Mouse (Mus musculus) megakaryocyte progenitor cell, adult 5-6 weeks (primary cell): ENCODE measurements at regions not wholly inside any gene's neighbourhood (a gene's known extent, or its start where the extent isn't known, plus 50 kb on each side); places are given as distances from the start of the nearest gene placed in this dataset.
"Not testable (repeated sequence)": the region's sequence is repeated elsewhere in the genome, so short reads cannot be mapped to it uniquely, and the experiment has no call there.

ENCODE experiments used
- ATAC-seq: replicated peaks from 2 replicates; pipeline ENCODE4 v1.8.0; 2016; ENCODE audit warnings: mild to moderate bottlenecking, moderate TSS enrichment, inconsistent platforms; ENCODE audit not compliant: poor library complexity

DNA sequence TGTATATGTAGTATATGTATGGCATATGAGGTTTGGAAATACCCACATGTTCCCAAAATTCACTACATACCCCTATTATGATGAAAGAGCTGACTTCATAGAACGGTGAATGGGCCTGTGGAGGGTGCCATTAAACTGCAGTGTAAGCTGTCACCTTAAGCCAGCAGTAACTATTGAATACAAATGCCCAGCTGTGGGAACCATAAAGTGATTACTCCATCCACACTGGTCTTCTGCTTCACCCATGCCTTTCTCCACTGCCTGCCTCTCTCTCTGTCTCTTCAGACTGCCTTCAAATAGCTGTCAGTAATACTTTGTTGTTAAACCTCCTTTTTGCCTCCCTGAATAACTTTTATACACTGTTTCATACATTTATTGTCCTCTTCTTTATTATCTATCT, 143.5 kb upstream of the Tacstd2 start:
- not testable (repeated sequence) for ATAC-seq

- ATAC-seq = not testable (repeated sequence)
Observed at GRCm38 (mm10) chr6:67674717-67675116, 139.1 kb upstream of the Tacstd2 start.

DNA sequence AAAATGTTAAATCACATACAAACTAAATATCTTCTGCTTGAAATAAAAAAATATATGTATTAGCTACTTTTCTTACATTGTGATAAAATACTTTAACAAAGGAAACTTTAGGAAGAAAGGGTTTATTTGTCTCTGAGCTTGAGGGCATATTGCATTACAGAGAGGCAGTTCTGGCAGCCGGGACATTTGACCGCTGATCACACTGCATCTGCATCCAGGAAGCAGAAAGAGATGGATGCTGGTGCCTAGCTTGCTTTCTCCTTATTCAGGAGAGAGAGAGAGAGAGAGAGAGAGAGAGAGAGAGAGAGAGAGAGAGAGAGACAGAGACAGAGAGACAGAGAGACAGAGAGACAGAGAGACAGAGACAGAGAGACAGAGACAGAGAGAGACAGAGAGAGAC, 137.7 kb upstream of the Tacstd2 start:
- ATAC-seq = not testable (repeated sequence)

- not testable (repeated sequence) for ATAC-seq
Observed at GRCm38 (mm10) chr6:67668073-67668472, 132.5 kb upstream of the Tacstd2 start.

DNA sequence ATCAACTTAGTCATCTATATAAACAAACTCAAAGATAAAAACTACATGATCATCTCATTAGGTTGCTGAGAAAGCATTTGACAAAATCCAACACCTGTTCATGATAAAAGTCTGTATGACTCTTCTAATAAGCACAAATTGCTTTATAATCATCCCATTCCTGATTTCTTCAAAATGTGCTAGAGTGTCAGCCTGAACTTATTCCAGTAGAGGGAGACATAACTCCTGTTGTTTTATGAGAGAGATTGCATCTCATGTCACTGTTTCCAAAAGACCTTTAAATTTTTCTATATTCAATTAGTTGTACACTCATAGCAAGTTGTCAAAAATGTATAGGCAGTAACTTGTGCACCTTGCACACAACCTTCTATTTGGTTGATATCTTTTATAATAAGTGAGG, 96.0 kb upstream of the Tacstd2 start:
- ATAC-seq = peak; percentile 61; the same call in 1 of the 2 replicates

DNA sequence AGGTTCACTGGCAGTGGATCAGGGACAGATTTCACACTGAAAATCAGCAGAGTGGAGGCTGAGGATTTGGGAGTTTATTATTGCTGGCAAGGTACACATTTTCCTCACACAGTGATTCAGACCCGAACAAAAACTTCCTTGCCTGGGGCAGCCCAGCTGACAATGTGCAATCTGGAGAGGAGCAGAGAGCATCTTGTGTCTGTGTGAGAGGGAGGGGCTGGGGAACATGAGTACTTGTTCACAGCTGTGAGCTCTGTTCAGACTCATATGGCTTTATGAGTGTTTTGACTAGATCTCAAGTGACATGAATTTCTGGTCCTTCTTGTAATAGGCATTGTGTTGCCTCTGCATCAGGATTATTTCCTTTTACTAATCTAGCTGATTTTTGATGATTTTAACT, 74.8 kb upstream of the Tacstd2 start:
- no peak for ATAC-seq

GRCm38 (mm10) chr6:67609461-67609860, 73.9 kb upstream of the Tacstd2 start:
- ATAC-seq = not testable (repeated sequence)
